Mouse (Mus musculus): ENCODE measurements around the gene Qrsl1. TPM values are rescaled to one million over a fixed set of nuclear protein-coding genes. Genes with fewer than 3 reads are reported as not detected.
"Not testable (repeated sequence)": the region's sequence is repeated elsewhere in the genome, so short reads cannot be mapped to it uniquely, and the experiment has no call there.

Gene Qrsl1
- 10 to 100 TPM; 12.8 TPM for total RNA-seq (2021)
- long read RNA-seq, experiment 1, transcript Qrsl1-201 (11 exons, 1,981 nt): major isoform, 12 of 16 reads
- long read RNA-seq, experiment 1, partial matches to known transcripts: 1 of 16 reads
- long read RNA-seq, experiment 1, other reads (novel, unspliced or antisense): 3 of 16 reads
- long read RNA-seq, experiment 2, transcript Qrsl1-201 (11 exons, 1,981 nt): major isoform, 9 of 12 reads
- long read RNA-seq, experiment 2, partial matches to known transcripts: 1 of 12 reads
- long read RNA-seq, experiment 2, other reads (novel, unspliced or antisense): 2 of 12 reads

GRCm38 (mm10) chr10:43901578-43902194, at the start of gene Qrsl1, which contains the start of gene Rtn4ip1:
Qrsl1 (minus strand) TSS chr10:43901745.
Rtn4ip1 (plus strand) TSS chr10:43901807.
- DNase-seq (ENCODE audit: low spot score in 2 of 2): peak; percentile 91 to 96

- DNase-seq (ENCODE audit: low spot score in 2 of 2): no peak
These were observed 43.9 kb upstream of the Qrsl1 start for GRCm38 (mm10) chr10:43945435-43945834.

GRCm38 (mm10) chr10:43943736-43944135, 42.2 kb upstream of the Qrsl1 start:
- no peak for DNase-seq (ENCODE audit: low spot score in 2 of 2)

GRCm38 (mm10) chr10:43939136-43939662, 37.7 kb upstream of the Qrsl1 start:
- DNase-seq (ENCODE audit: low spot score in 2 of 2): no peak

GRCm38 (mm10) chr10:43928596-43928995, 27.1 kb upstream of the Qrsl1 start:
- DNase-seq (ENCODE audit: low spot score in 2 of 2): no peak

GRCm38 (mm10) chr10:43927736-43928135, 26.2 kb upstream of the Qrsl1 start:
- DNase-seq (ENCODE audit: low spot score in 2 of 2): no peak

- not testable (repeated sequence) for DNase-seq (ENCODE audit: low spot score in 2 of 2)
These were observed 24.2 kb upstream of the Qrsl1 start for GRCm38 (mm10) chr10:43925776-43926175.

- DNase-seq (ENCODE audit: low spot score in 2 of 2): no peak
These were observed 21.6 kb upstream of the Qrsl1 start for GRCm38 (mm10) chr10:43923096-43923495.

GRCm38 (mm10) chr10:43918696-43919608, 17.4 kb upstream of the Qrsl1 start:
- DNase-seq (ENCODE audit: low spot score in 2 of 2): peak; percentile 85 to 91

GRCm38 (mm10) chr10:43916737-43917136, 15.2 kb upstream of the Qrsl1 start:
- no peak for DNase-seq (ENCODE audit: low spot score in 2 of 2)

- no peak for DNase-seq (ENCODE audit: low spot score in 2 of 2)
These were observed 14.6 kb upstream of the Qrsl1 start for GRCm38 (mm10) chr10:43916181-43916580.

GRCm38 (mm10) chr10:43912236-43912635, 10.7 kb upstream of the Qrsl1 start:
- DNase-seq (ENCODE audit: low spot score in 2 of 2): no peak

GRCm38 (mm10) chr10:43910873-43911142, 9.3 kb upstream of the Qrsl1 start:
- DNase-seq (ENCODE audit: low spot score in 2 of 2): no peak

GRCm38 (mm10) chr10:43910032-43910872, 8.7 kb upstream of the Qrsl1 start:
- DNase-seq (ENCODE audit: low spot score in 2 of 2): no peak

- no peak for DNase-seq (ENCODE audit: low spot score in 2 of 2)
These were observed 3.0 kb upstream of the Qrsl1 start for GRCm38 (mm10) chr10:43904569-43904968.

GRCm38 (mm10) chr10:43900883-43901570, 518 bp downstream of the Qrsl1 start:
- peak in 1 of 2 experiments; percentile 14 for DNase-seq (ENCODE audit: low spot score in 2 of 2)

GRCm38 (mm10) chr10:43898276-43898675, 3.3 kb downstream of the Qrsl1 start:
- no peak for DNase-seq (ENCODE audit: low spot score in 2 of 2)

- no peak for DNase-seq (ENCODE audit: low spot score in 2 of 2)
These were observed 5.5 kb downstream of the Qrsl1 start for GRCm38 (mm10) chr10:43896065-43896464.

- no peak for DNase-seq (ENCODE audit: low spot score in 2 of 2)
These were observed 8.6 kb downstream of the Qrsl1 start for GRCm38 (mm10) chr10:43892971-43893370.

GRCm38 (mm10) chr10:43888976-43889375, 12.6 kb downstream of the Qrsl1 start:
- DNase-seq (ENCODE audit: low spot score in 2 of 2): no peak
